Mouse (Mus musculus) embryonic facial prominence, embryonic 11.5 days (tissue): Measurements from ENCODE around the gene Ihh. TPM values are rescaled to one million over a fixed set of nuclear protein-coding genes. Genes with fewer than 3 reads are reported as not detected.

Source experiments
- ATAC-seq: fragments of 200-750 bp; cut with Nextera tagmentation; replicated peaks from 2 replicates; pipeline ENCODE4 v1.8.0; 2017; ENCODE audit warnings: low read depth; ENCODE audit not compliant: insufficient number of reproducible peaks, low FRiP score, low TSS enrichment
- DNase-seq: peaks from one replicate; pipeline ENCODE4 v3.0.0-alpha.2; 2015; ENCODE audit warnings: low spot score
- H3K27ac ChIP-seq: fragments of 300-500 bp; sonication (generic); replicated peaks from 2 replicates; pipeline ENCODE4 v1.5.1; 2014; ENCODE audit warnings: mild to moderate bottlenecking, low read depth, low read length, control low read depth
- H3K27me3 ChIP-seq: fragments of 300-500 bp; sonication (generic); 2 replicates; pipeline ENCODE4 v1.6.1; 2014; ENCODE audit warnings: mild to moderate bottlenecking, low read length, moderate library complexity, mixed read lengths; ENCODE audit not compliant: control insufficient read depth, insufficient read depth
- H3K36me3 ChIP-seq: fragments of 300-500 bp; sonication (generic); replicated peaks from 2 replicates; pipeline ENCODE4 v1.6.1; 2014; ENCODE audit warnings: low read depth, mild to moderate bottlenecking, low read length, moderate library complexity, mixed read lengths; ENCODE audit not compliant: control insufficient read depth, insufficient read depth
- H3K4me1 ChIP-seq: fragments of 300-500 bp; sonication (generic); 2 replicates; pipeline ENCODE4 v1.6.1; 2014; ENCODE audit warnings: low read length, mixed read lengths; ENCODE audit not compliant: control insufficient read depth, insufficient read depth
- H3K4me2 ChIP-seq: fragments of 300-500 bp; sonication (generic); 2 replicates; pipeline ENCODE4 v1.6.1; 2014; ENCODE audit warnings: low read depth, mild to moderate bottlenecking, control low read depth, low read length, moderate library complexity
- H3K4me3 ChIP-seq: fragments of 300-500 bp; sonication (generic); 2 replicates; pipeline ENCODE4 v1.5.1; 2014; ENCODE audit warnings: low read depth, low read length, control low read depth
- H3K9ac ChIP-seq: fragments of 300-500 bp; sonication (generic); replicated peaks from 2 replicates; pipeline ENCODE4 v1.6.1; 2014; ENCODE audit warnings: mild to moderate bottlenecking, control low read depth, low read length
- H3K9me3 ChIP-seq: fragments of 300-500 bp; sonication (generic); replicated peaks from 2 replicates; pipeline ENCODE4 v1.6.1; 2016; ENCODE audit warnings: mild to moderate bottlenecking, low read length, inconsistent platforms, mixed read lengths; ENCODE audit not compliant: control insufficient read depth
- WGBS: fragments of 180-500 bp; shearing (Covaris S2); extraction: QIAGEN DNeasy Blood & Tissue Kit; methylation state at CpG from one replicate; pipeline ENCODE4 v1.1.7; 2014; 5-methylcytosine and 5-hydroxymethylcytosine counted together
- polyA plus RNA-seq: library from polyadenylated mRNA; unstranded; fragments of >200 nt; fragmentation: Nextera tagmentation; extraction: Ambion mirVana; gene quantifications from 2 replicates; pipeline ENCODE4 v1.2.1, GENCODE M21; 2014

Ihh gene
- polyA plus RNA-seq, 1 experiment from 2014 or later, result not detected

DNA sequence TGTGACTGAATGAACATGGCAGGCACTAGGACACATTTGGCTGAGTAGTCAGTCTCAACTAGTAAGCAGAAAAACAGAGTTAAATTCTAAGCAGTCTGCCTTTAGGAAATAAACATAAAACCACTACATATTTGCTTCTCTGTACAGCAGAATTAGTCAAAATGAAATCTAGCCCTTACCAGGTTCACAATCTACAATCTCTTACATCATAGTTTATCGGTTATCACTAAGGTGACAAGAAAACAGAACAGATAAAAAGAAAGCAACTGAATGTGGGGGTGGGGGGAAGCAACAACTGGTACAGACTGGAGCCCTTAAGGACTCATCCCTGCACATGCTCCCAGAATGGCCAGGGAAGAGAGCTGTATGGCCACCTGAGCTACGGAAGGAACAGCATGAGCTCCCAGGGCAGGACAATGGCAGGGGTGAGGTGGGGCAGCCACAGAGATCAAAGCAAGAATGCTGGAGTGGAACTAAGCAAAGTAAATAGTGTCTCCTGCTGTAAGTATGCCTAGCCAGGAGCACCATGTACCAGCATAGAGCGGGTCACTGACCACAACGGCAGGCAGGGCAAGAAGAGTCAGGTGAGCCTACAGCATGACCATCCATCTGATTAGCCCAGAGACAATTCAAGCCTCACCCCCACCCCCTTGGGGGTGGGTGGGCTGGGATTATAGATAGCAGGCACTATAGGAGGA is 20.0 kb upstream of the Ihh start:
- Histone ChIP-seq H3K27ac (no peak overlapping the region), H3K9ac (no peak overlapping the region), H3K9me3 (no peaks in the 10 kb centered on the region), H3K36me3 (no peaks in the 10 kb centered on the region), H3K4me2 (no peak overlapping the region), H3K4me3 (no peak overlapping the region), H3K27me3 (no peaks in the 10 kb centered on the region), H3K4me1 (no peaks in the 10 kb centered on the region)
- ATAC-seq (no peak), DNase-seq (no peak)
- 66% methylated on average over 4 of the region's 4 CpGs for WGBS

DNA sequence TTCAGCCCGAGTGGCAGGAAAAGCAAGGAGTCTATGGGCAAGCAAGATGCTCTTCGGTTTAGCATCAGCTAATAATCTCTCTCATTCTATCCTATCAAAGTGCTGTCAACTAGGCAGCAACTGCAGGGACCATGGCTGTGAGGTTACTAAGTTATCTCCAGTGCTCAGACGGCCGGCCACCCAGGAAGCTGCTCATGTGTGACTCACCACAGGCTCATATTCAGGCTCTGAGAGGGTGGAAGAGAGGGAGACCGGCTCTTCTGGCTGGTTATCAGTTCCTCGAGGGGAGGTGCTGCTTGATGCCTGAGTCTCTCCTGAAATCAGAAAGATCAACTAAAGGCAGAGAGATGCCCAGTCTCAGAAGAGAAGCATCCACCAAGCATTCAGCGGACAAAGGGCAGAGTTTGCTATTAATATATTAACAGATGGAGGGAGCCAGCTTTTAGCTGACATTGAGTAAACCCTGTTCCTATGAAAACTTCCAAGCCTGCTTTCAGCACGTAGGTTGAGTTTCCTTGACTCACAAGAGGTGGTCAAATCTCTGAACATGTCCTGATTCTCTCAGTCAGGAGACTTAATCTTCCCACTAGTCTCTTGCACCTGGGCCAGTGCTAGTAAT is 16.6 kb upstream of the Ihh start:
- no peak for ATAC-seq
- 75% methylated on average over 8 of the region's 8 CpGs for WGBS

DNA sequence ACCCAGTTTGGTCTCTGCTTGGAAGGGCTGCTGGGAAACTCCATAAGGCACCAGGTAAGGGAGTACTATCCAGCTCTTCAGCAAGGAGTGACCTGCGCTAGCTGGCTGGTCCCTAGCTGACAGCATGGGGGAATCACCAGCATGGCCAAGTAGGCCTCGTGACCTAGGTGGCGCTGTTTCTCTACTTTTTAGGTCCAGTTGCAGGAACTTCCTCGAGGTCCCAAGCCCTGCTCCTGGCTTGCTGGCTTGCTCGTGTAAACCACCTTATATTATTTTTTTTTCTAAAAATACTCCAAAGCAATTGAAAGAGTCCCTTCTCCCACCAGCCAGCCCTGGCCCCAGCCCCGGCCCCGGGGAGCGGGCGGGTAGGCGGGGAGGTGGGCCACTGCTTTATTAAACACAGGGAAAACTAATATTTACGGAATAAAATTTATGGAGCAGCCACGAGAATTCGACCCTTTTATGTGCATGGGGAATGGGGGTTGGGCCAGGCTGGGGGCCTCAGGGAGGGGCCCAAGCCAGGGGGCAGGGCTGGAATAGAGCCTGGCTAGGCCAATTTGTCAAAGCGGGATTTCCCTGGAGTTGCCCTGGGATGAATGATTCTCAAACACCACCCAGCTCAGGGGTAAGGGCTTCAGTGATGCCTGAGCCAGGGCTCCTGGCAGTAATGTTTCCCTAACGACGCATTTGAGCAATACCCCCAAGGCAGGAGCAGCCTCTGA is 13.2 kb upstream of the Ihh start:
- Histone ChIP-seq H3K27ac (no peak overlapping the region), H3K36me3 (no peaks in the 10 kb centered on the region), H3K4me2 (peak overlapping the region; percentile 34), H3K9me3 (no peaks in the 10 kb centered on the region), H3K27me3 (no peaks in the 10 kb centered on the region), H3K4me3 (no peak overlapping the region), H3K9ac (peak overlapping the region; percentile 50), H3K4me1 (0 out of 2 replicates have a peak, but pooled peaks cover 4% of the 10 kb centered on the region)
- 12% methylated on average over 16 of the region's 16 CpGs for WGBS
- ATAC-seq, result 0 out of 2 replicates have a peak, but pooled peaks have one; percentile 14
- peak; percentile 94 for DNase-seq

More for the DNA sequence above, 16.6 kb upstream of the Ihh start:
- no peaks in the 10 kb centered on the region for H3K9me3 ChIP-seq
- H3K4me3 ChIP-seq, result no peak overlapping the region
- H3K9ac ChIP-seq, result no peak overlapping the region
- no peaks in the 10 kb centered on the region for H3K27me3 ChIP-seq
- no peak overlapping the region for H3K4me2 ChIP-seq
- no peaks in the 10 kb centered on the region for H3K36me3 ChIP-seq
- no peak overlapping the region for H3K27ac ChIP-seq
- no peak for DNase-seq
- 0 out of 2 replicates have a peak, but pooled peaks cover 4% of the 10 kb centered on the region for H3K4me1 ChIP-seq

DNA sequence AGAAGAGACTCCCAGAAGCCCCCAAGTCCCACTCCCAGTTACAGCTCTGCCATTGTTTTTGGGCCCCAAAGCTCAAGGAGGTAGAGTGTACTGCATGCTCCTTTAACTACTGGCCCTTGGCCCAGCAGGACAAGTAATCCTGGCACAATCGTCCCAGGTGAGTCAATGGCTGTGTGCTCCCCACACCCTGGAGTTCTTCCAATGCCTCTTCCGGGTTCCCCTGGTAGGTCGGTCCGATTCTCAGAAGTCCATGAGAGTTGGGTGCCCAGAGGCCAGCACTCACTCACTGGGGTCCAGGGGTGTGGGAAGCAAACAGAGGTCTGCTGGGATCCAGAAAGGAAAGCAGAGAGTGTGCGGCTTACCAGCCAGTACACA is 11.4 kb upstream of the Ihh start:
- H3K9me3 ChIP-seq, result no peaks in the 10 kb centered on the region
- 0 out of 2 replicates have a peak, but pooled peaks cover under 1% of the 10 kb centered on the region for H3K27me3 ChIP-seq
- 0 out of 2 replicates have a peak, but pooled peaks cover 4% of the 10 kb centered on the region for H3K4me1 ChIP-seq
- H3K4me2 ChIP-seq, result no peak overlapping the region
- H3K9ac ChIP-seq, result no peak overlapping the region
- ATAC-seq (no peak), DNase-seq (no peak)
- no peak overlapping the region for H3K4me3 ChIP-seq
- no peak overlapping the region for H3K27ac ChIP-seq
- 86% methylated on average over 5 of the region's 5 CpGs for WGBS
- H3K36me3 ChIP-seq, result no peaks in the 10 kb centered on the region

DNA sequence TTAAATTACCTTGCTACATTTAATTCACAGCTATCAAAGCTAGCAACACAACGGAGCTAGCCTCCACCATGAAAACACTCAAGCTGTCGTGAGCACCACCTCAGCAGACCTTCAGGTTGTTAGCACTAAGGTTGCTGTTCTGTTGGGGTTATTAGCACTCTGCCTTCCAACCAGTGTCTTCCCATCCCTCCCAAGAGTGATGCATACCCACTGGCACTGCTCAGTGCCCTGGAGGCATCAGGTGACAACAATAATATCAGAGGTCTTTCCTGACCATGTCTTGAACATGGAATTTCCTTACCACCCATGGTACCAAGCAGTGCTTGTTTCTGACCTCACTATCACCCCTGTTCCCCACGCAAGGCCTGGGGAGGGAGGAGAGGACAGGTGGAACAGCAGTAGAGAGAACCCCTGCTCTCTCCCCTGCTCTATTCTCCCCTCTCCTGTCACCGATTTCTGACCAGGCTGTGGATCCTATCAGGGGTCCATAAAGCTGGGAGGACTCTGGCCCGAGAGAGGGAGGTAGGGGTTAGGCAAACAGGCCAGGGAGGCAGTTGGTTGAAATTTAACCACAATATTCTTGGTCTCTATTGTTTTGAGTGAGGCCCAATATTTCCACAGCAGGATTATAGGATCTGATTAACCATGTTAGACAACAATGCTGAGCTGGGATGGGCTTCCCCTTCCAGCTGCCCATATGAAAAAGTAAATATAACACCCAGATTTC is 10.8 kb upstream of the Ihh start:
- H3K4me1 ChIP-seq, result 0 out of 2 replicates have a peak, but pooled peaks cover 4% of the 10 kb centered on the region
- ATAC-seq (no peak), DNase-seq (no peak)
- H3K9ac ChIP-seq, result no peak overlapping the region
- H3K27me3 ChIP-seq, result 0 out of 2 replicates have a peak, but pooled peaks cover 2% of the 10 kb centered on the region
- no peak overlapping the region for H3K4me3 ChIP-seq
- H3K4me2 ChIP-seq, result no peak overlapping the region
- no peaks in the 10 kb centered on the region for H3K9me3 ChIP-seq
- 80% methylated on average over 4 of the region's 5 CpGs for WGBS
- H3K36me3 ChIP-seq, result no peaks in the 10 kb centered on the region
- H3K27ac ChIP-seq, result no peak overlapping the region

DNA sequence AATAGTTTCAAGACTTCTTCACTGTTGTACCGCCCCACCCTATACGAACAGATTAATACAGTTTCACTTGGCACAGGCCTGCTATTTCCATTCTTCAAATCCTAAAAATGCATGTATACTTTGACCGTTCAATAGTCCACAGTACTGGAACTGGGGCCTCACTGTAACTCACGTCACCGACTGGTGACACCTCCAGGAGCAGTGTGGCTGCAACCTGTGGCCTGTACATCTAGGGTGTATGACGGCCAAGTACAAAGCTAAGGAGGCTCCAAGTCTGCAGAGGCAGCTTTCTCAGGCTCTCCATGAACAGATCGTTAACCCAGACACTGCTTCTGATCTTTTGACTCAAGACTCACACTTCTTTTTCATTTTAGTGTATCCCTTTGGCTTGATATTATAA is 10.2 kb upstream of the Ihh start:
- Histone ChIP-seq H3K4me2 (no peak overlapping the region), H3K27ac (no peak overlapping the region), H3K4me1 (0 out of 2 replicates have a peak, but pooled peaks cover 4% of the 10 kb centered on the region), H3K9ac (no peak overlapping the region), H3K4me3 (no peak overlapping the region), H3K36me3 (no peaks in the 10 kb centered on the region), H3K27me3 (0 out of 2 replicates have a peak, but pooled peaks cover 2% of the 10 kb centered on the region), H3K9me3 (no peaks in the 10 kb centered on the region)
- WGBS, result 85% methylated on average over 7 of the region's 7 CpGs
- no peak for DNase-seq
- ATAC-seq, result no peak

DNA sequence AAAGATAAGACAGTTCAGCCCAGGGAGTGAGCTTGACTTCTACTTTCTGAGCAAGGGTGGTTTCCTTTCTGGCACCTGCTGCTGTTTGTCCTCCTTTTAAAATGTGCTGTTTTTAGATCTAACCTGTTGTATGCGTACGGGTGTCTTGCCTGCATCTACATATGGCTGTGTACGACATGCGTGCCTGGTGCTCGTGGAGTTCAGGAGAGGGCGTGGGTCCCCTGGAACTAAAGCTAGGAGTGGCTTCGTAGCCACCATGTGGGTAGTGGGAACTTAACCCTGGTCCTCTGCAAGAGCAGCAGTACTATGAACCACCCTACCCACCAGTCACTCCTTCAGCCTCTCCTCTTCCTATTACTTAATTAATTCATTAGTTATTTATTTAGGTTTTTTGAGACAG is 8.6 kb upstream of the Ihh start:
- Histone ChIP-seq H3K36me3 (no peaks in the 10 kb centered on the region), H3K27ac (no peak overlapping the region), H3K4me3 (no peak overlapping the region), H3K27me3 (peaks cover 8% of the 10 kb centered on the region; the same call in 1 of the 2 replicates), H3K9ac (no peak overlapping the region), H3K4me2 (no peak overlapping the region), H3K4me1 (0 out of 2 replicates have a peak, but pooled peaks cover 4% of the 10 kb centered on the region), H3K9me3 (no peaks in the 10 kb centered on the region)
- WGBS, result 92% methylated on average over 7 of the region's 7 CpGs
- DNase-seq, result no peak
- ATAC-seq, result no peak
